Comparison of ENCODE assay signal across 16 mouse cellular contexts in genomic region chr5:93115059-93115458, GRCm38 (mm10). TPM values are rescaled to one million over a fixed set of nuclear protein-coding genes. Genes with fewer than 3 reads are reported as not detected.
DNase-seq lines count a peak whose midpoint lies in the region; ATAC-seq and TF ChIP-seq lines count a peak whose summit lies in the region.
"Had no signal": no experiment of that assay in that cellular context is flagged by ENCODE, and none has a peak within 500 bp of the region (broad histone marks: within the 10 kb centered on the region; RNA-seq: fewer than 3 reads in every experiment).

No protein-coding gene starts in this region.

- no peak overlapping the region for H3K9ac ChIP-seq in heart, postnatal 0 days (replicated peaks; ENCODE audit: low read depth, low read length)
- no peak overlapping the region for H3K9ac ChIP-seq in embryonic facial prominence, embryonic 13.5 days
- H3K9ac ChIP-seq in limb, embryonic 15.5 days = no peak overlapping the region
- H3K9ac ChIP-seq: midbrain, embryonic 13.5 days had no signal

- WGBS in heart, postnatal 0 days = 77% methylated on average over 6 of the region's 6 CpGs
- WGBS in embryonic facial prominence, embryonic 13.5 days = 76% methylated on average over 6 of the region's 6 CpGs
- 58% methylated on average over 6 of the region's 6 CpGs for WGBS in limb, embryonic 15.5 days

- no peak for TF ChIP-seq EP300 in heart, postnatal 0 days (IDR thresholded peaks at IDR 0.05; ENCODE audit: low read depth)

- H3K27ac ChIP-seq in heart, postnatal 0 days (ENCODE audit: low read depth) = peak overlapping the region; percentile 26; the same call in 1 of the 2 replicates
- peak overlapping the region; percentile 29; the same call in 1 of the 2 replicates for H3K27ac ChIP-seq in left cerebral cortex, adult 2 months
- peak overlapping the region; percentile 71 for H3K27ac ChIP-seq in embryonic facial prominence, embryonic 13.5 days
- peak overlapping the region; percentile 85 for H3K27ac ChIP-seq in limb, embryonic 15.5 days
- H3K27ac ChIP-seq: midbrain, embryonic 13.5 days had no signal

- intact Hi-C loops in heart, postnatal 14 days (cut with DNase I) = no loop called here
- intact Hi-C loops in left cerebral cortex, adult 2 months (cut with DNase I) = no loop called here

- no peaks in the 10 kb centered on the region for H3K9me3 ChIP-seq in heart, postnatal 0 days (replicated peaks; ENCODE audit: control insufficient read depth, low read length)
- H3K9me3 ChIP-seq in embryonic facial prominence, embryonic 13.5 days = no peaks in the 10 kb centered on the region
- H3K9me3 ChIP-seq in limb, embryonic 15.5 days = no peaks in the 10 kb centered on the region
- H3K9me3 ChIP-seq: hindbrain, embryonic 10.5 days; midbrain, embryonic 13.5 days had no signal

- H3K4me1 ChIP-seq in heart, postnatal 0 days (ENCODE audit: control insufficient read depth, insufficient read depth) = peaks cover 15% of the 10 kb centered on the region
- H3K4me1 ChIP-seq in embryonic facial prominence, embryonic 13.5 days = peaks cover 42% of the 10 kb centered on the region
- H3K4me1 ChIP-seq in limb, embryonic 15.5 days = peaks cover 37% of the 10 kb centered on the region

- no peak for TF ChIP-seq CTCF in heart, postnatal 0 days (IDR thresholded peaks at IDR 0.05; ENCODE audit: low read depth)
- no peak for TF ChIP-seq CTCF in left cerebral cortex, adult 2 months (IDR thresholded peaks at IDR 0.05)

- peaks cover 6% of the 10 kb centered on the region; the same call in 1 of the 2 replicates for H3K36me3 ChIP-seq in heart, postnatal 0 days (replicated peaks; ENCODE audit: control insufficient read depth, insufficient read depth, low read length)
- peaks cover 18% of the 10 kb centered on the region; the same call in 1 of the 2 replicates for H3K36me3 ChIP-seq in embryonic facial prominence, embryonic 13.5 days
- 0 out of 2 replicates have a peak, but pooled peaks cover 15% of the 10 kb centered on the region for H3K36me3 ChIP-seq in limb, embryonic 15.5 days

- no peak overlapping the region for H3K4me3 ChIP-seq in heart, postnatal 0 days (ENCODE audit: low read depth, low read length)
- no peak overlapping the region for H3K4me3 ChIP-seq in left cerebral cortex, adult 2 months
- no peak overlapping the region for H3K4me3 ChIP-seq in embryonic facial prominence, embryonic 13.5 days
- no peak overlapping the region for H3K4me3 ChIP-seq in limb, embryonic 15.5 days
- H3K4me3 ChIP-seq: hindbrain, embryonic 10.5 days; midbrain, embryonic 13.5 days had no signal

- no peaks in the 10 kb centered on the region for H3K27me3 ChIP-seq in heart, postnatal 0 days (ENCODE audit: control insufficient read depth, insufficient read depth, low read length)
- no peaks in the 10 kb centered on the region for H3K27me3 ChIP-seq in embryonic facial prominence, embryonic 13.5 days
- no peaks in the 10 kb centered on the region for H3K27me3 ChIP-seq in limb, embryonic 15.5 days
- H3K27me3 ChIP-seq: midbrain, embryonic 13.5 days had no signal

- DNase-seq in heart, postnatal 0 days (ENCODE audit: low spot score) = no peak
- DNase-seq in heart, postnatal 14 days = no peak
- no peak for DNase-seq in left cerebral cortex, adult 2 months (ENCODE audit: extremely low spot score in 1 of 2, low spot score in 2 of 2)
- DNase-seq in left cerebral cortex, adult 8-10 months (ENCODE audit: low spot score in 2 of 2) = no peak
- no peak for DNase-seq in layer of hippocampus, adult 8-10 months (ENCODE audit: low spot score in 2 of 2)
- DNase-seq: adrenal gland, postnatal 14 days; B cell, adult 2 months; cerebellum, adult 18-20 months; lung, adult 18-20 months; retina, postnatal 1 day had no signal

- no peak for ATAC-seq in heart, postnatal 0 days (ENCODE audit: insufficient read depth, low read depth)
- no peak for ATAC-seq in embryonic facial prominence, embryonic 13.5 days (ENCODE audit: insufficient number of reproducible peaks, insufficient read depth, low FRiP score, low TSS enrichment, low read depth)
- no peak for ATAC-seq in limb, embryonic 15.5 days (ENCODE audit: insufficient number of reproducible peaks, low FRiP score, low TSS enrichment, low read depth)
- ATAC-seq in megakaryocyte-erythroid progenitor cell, adult 5-6 weeks (replicated peaks; ENCODE audit: low FRiP score, low TSS enrichment, poor library complexity, severe bottlenecking) = no peak
- ATAC-seq: midbrain, embryonic 13.5 days had no signal

- H3K4me2 ChIP-seq in heart, postnatal 0 days (ENCODE audit: low read depth, low read length) = no peak overlapping the region
- H3K4me2 ChIP-seq in embryonic facial prominence, embryonic 13.5 days = no peak overlapping the region
- H3K4me2 ChIP-seq in limb, embryonic 15.5 days = no peak overlapping the region
- H3K4me2 ChIP-seq: heart, embryonic 11.5 days; midbrain, embryonic 13.5 days had no signal

RNA-seq across cellular contexts. Expression of gene Sept11, which starts 21.8 kb away (rescaled TPM):
- 38.2 and 52.2 TPM in 2 replicates for total RNA-seq in heart, postnatal 0 days (2014; rRNA removed; ENCODE audit: low replicate concordance)
- polyA plus RNA-seq in heart, postnatal 0 days (2015; fragmentation: Nextera tagmentation; extraction: Ambion mirVana) = 47.6 and 49.5 TPM in 2 replicates
- total RNA-seq in heart, postnatal 14 days (2021) = 10 to 100 TPM; 48.7 to 54.9 TPM
- total RNA-seq in left cerebral cortex, adult 2 months (2021) = 100 to 1,000 TPM; 197 to 203 TPM
- total RNA-seq in left cerebral cortex, adult 8-10 months (2022) = 100 to 1,000 TPM; 172 to 182 (median 180) TPM
- polyA plus RNA-seq in embryonic facial prominence, embryonic 13.5 days (2015; fragmentation: Nextera tagmentation; extraction: Ambion mirVana) = 220 and 238 TPM in 2 replicates
- 180 and 188 TPM in 2 replicates for polyA plus RNA-seq in limb, embryonic 15.5 days (2015; fragmentation: Nextera tagmentation; extraction: Ambion mirVana)
- total RNA-seq in megakaryocyte-erythroid progenitor cell, adult 5-6 weeks (2014; fragmentation: Nextera tagmentation) = 44.5 and 60.0 TPM in 2 replicates
- 37.3 and 38.7 TPM in 2 replicates for total RNA-seq in megakaryocyte-erythroid progenitor cell, adult 5-6 weeks (2017)
- total RNA-seq in layer of hippocampus, adult 8-10 months (2022) = 100 to 1,000 TPM; 105 to 119 (median 113) TPM

Comparison
In these comparisons a context has a peak if more than half of its experiments do, and no peak if none do; other contexts are left out.
1. H3K27ac ChIP-seq: peak in every context shown above with its lines; median percentile 85 in limb, embryonic 15.5 days; 71 in embryonic facial prominence, embryonic 13.5 days; 29 in left cerebral cortex, adult 2 months; 26 in heart, postnatal 0 days.